Mouse (Mus musculus) embryonic fibroblast, embryonic 13.5 days (primary cell): ENCODE measurements around the gene Deup1.

Experiments used
- CTCF ChIP-seq: IDR thresholded peaks from 2 replicates; pipeline ENCODE4 v1.5.1; 2011; ENCODE audit warnings: mild to moderate bottlenecking, control low read depth, low read length, moderate library complexity, borderline replicate concordance; ENCODE audit not compliant: insufficient read depth
- POLR2A ChIP-seq: IDR thresholded peaks from 2 replicates; pipeline ENCODE4 v1.6.1; 2011; ENCODE audit warnings: low read depth, mild to moderate bottlenecking, control low read depth, low read length, moderate library complexity

GRCm38 (mm10) chr9:15607601-15608000 lies 20.1 kb downstream of the Deup1 start:
- TF ChIP-seq CTCF (no peak), POLR2A (no peak)
